Mouse (Mus musculus) limb, embryonic 11.5 days (tissue): Measurements from ENCODE around the gene Abhd12. TPM values are rescaled to one million over a fixed set of nuclear protein-coding genes. Genes with fewer than 3 reads are reported as not detected.

Experiments
- ATAC-seq: fragments of 200-750 bp; cut with Nextera tagmentation; 2 replicates; pipeline ENCODE4 v1.8.0; 2017; ENCODE audit warnings: low read depth; ENCODE audit not compliant: insufficient number of reproducible peaks, low FRiP score, low TSS enrichment
- DNase-seq: peaks from one replicate; pipeline ENCODE4 v3.0.0-alpha.2; 2015; ENCODE audit warnings: low spot score
- H3K27ac ChIP-seq: fragments of 300-500 bp; sonication (generic); replicated peaks from 2 replicates; pipeline ENCODE4 v1.5.1; 2014; ENCODE audit warnings: low read depth, mild to moderate bottlenecking, low read length
- H3K27me3 ChIP-seq: fragments of 300-500 bp; sonication (generic); 2 replicates; pipeline ENCODE4 v1.6.1; 2014; ENCODE audit warnings: mild to moderate bottlenecking, low read length, mixed read lengths; ENCODE audit not compliant: control insufficient read depth, insufficient read depth
- H3K36me3 ChIP-seq: fragments of 300-500 bp; sonication (generic); 2 replicates; pipeline ENCODE4 v1.6.1; 2014; ENCODE audit warnings: mild to moderate bottlenecking, low read length, moderate library complexity, mixed read lengths; ENCODE audit not compliant: control insufficient read depth, insufficient read depth
- H3K4me1 ChIP-seq: fragments of 300-500 bp; sonication (generic); 2 replicates; pipeline ENCODE4 v1.6.1; 2014; ENCODE audit warnings: low read length, mixed read lengths; ENCODE audit not compliant: control insufficient read depth, insufficient read depth
- H3K4me2 ChIP-seq: fragments of 300-500 bp; sonication (generic); 2 replicates; pipeline ENCODE4 v1.6.1; 2014; ENCODE audit warnings: low read depth, mild to moderate bottlenecking, moderate library complexity; ENCODE audit not compliant: severe bottlenecking
- H3K4me3 ChIP-seq: fragments of 300-500 bp; sonication (generic); 2 replicates; pipeline ENCODE4 v1.5.1; 2014; ENCODE audit warnings: low read depth, low read length
- H3K9ac ChIP-seq: fragments of 300-500 bp; sonication (generic); 2 replicates; pipeline ENCODE4 v1.6.1; 2014; ENCODE audit warnings: mild to moderate bottlenecking, low read length
- H3K9me3 ChIP-seq: fragments of 300-500 bp; sonication (generic); 2 replicates; pipeline ENCODE4 v1.6.1; 2016; ENCODE audit warnings: low read length; ENCODE audit not compliant: control insufficient read depth
- WGBS: fragments of 180-500 bp; shearing (Covaris S2); extraction: QIAGEN DNeasy Blood & Tissue Kit; methylation state at CpG from one replicate; pipeline ENCODE4 v1.1.7; 2014; 5-methylcytosine and 5-hydroxymethylcytosine counted together
- polyA plus RNA-seq: library from polyadenylated mRNA; unstranded; fragments of >200 nt; fragmentation: Nextera tagmentation; extraction: Ambion mirVana; gene quantifications from 2 replicates; pipeline ENCODE4 v1.2.1, GENCODE M21; 2014

The Abhd12 gene
- polyA plus RNA-seq, 1 experiment from 2014 or later: 50.1 TPM

- Histone ChIP-seq H3K27ac (no peak overlapping the region), H3K36me3 (0 out of 2 replicates have a peak, but pooled peaks cover 2% of the 10 kb centered on the region), H3K9ac (no peak overlapping the region), H3K4me1 (no peaks in the 10 kb centered on the region), H3K9me3 (no peaks in the 10 kb centered on the region), H3K4me3 (no peak overlapping the region), H3K4me2 (no peak overlapping the region), H3K27me3 (no peaks in the 10 kb centered on the region)
- 93% methylated on average over 1 of the region's 1 CpGs for WGBS
- DNase-seq (no peak), ATAC-seq (no peak)
Measured at GRCm38 (mm10) chr2:150803035-150803434, 101.5 kb downstream of the Abhd12 start.

- H3K27ac ChIP-seq: no peak overlapping the region
- no peaks in the 10 kb centered on the region for H3K4me1 ChIP-seq
- ATAC-seq: no peak
- H3K27me3 ChIP-seq: no peaks in the 10 kb centered on the region
- no peak overlapping the region for H3K4me3 ChIP-seq
- no peak overlapping the region for H3K9ac ChIP-seq
- H3K9me3 ChIP-seq: no peaks in the 10 kb centered on the region
- no peak for DNase-seq
- 0 out of 2 replicates have a peak, but pooled peaks cover 2% of the 10 kb centered on the region for H3K36me3 ChIP-seq
- WGBS: 78% methylated on average over 5 of the region's 5 CpGs
- H3K4me2 ChIP-seq: no peak overlapping the region
Measured at GRCm38 (mm10) chr2:150800616-150801015, 103.9 kb downstream of the Abhd12 start.

GRCm38 (mm10) chr2:150798084-150798483 lies 106.5 kb downstream of the Abhd12 start:
- Histone ChIP-seq H3K36me3 (no peaks in the 10 kb centered on the region), H3K27me3 (no peaks in the 10 kb centered on the region)
- ATAC-seq: no peak

GRCm38 (mm10) chr2:150793320-150793719 lies 111.2 kb downstream of the Abhd12 start:
- H3K4me1 ChIP-seq: 0 out of 2 replicates have a peak, but pooled peaks cover 2% of the 10 kb centered on the region
- no peak overlapping the region for H3K4me2 ChIP-seq
- no peak overlapping the region for H3K9ac ChIP-seq
- WGBS: 52% methylated on average over 4 of the region's 4 CpGs
- DNase-seq: no peak
- no peak overlapping the region for H3K4me3 ChIP-seq
- no peaks in the 10 kb centered on the region for H3K9me3 ChIP-seq
- H3K36me3 ChIP-seq: no peaks in the 10 kb centered on the region
- no peak overlapping the region for H3K27ac ChIP-seq
- no peak for ATAC-seq
- no peaks in the 10 kb centered on the region for H3K27me3 ChIP-seq

More at GRCm38 (mm10) chr2:150798084-150798483, 106.5 kb downstream of the Abhd12 start:
- Histone ChIP-seq H3K4me3 (no peak overlapping the region), H3K27ac (no peak overlapping the region), H3K9ac (no peak overlapping the region), H3K4me2 (no peak overlapping the region), H3K4me1 (no peaks in the 10 kb centered on the region), H3K9me3 (no peaks in the 10 kb centered on the region)
- WGBS: 89% methylated on average over 7 of the region's 7 CpGs
- no peak for DNase-seq

- DNase-seq (no peak), ATAC-seq (no peak)
- Histone ChIP-seq H3K4me3 (no peak overlapping the region), H3K9me3 (no peaks in the 10 kb centered on the region), H3K4me2 (no peak overlapping the region), H3K27ac (no peak overlapping the region), H3K4me1 (0 out of 2 replicates have a peak, but pooled peaks cover 5% of the 10 kb centered on the region), H3K9ac (no peak overlapping the region), H3K27me3 (no peaks in the 10 kb centered on the region), H3K36me3 (no peaks in the 10 kb centered on the region)
- WGBS: 78% methylated on average over 4 of the region's 4 CpGs
Measured at GRCm38 (mm10) chr2:150788768-150789550, 115.6 kb downstream of the Abhd12 start.

GRCm38 (mm10) chr2:150787234-150787771 lies 117.2 kb downstream of the Abhd12 start:
- no peaks in the 10 kb centered on the region for H3K36me3 ChIP-seq
- H3K4me1 ChIP-seq: 0 out of 2 replicates have a peak, but pooled peaks cover 5% of the 10 kb centered on the region
- H3K27ac ChIP-seq: no peak overlapping the region
- ATAC-seq (peak; percentile 52), DNase-seq (peak; percentile 52)
- H3K9ac ChIP-seq: peak overlapping the region; percentile 66
- WGBS: under 1% methylated on average over 23 of the region's 23 CpGs
- peak overlapping the region; percentile 79 for H3K4me2 ChIP-seq
- H3K27me3 ChIP-seq: no peaks in the 10 kb centered on the region
- H3K9me3 ChIP-seq: no peaks in the 10 kb centered on the region
- peak overlapping the region; percentile 86 for H3K4me3 ChIP-seq

- H3K36me3 ChIP-seq: no peaks in the 10 kb centered on the region
- DNase-seq (peak; percentile 85), ATAC-seq (peak; percentile 92)
- H3K4me2 ChIP-seq: peak within 1 kb of the TSS; percentile 79
- H3K9me3 ChIP-seq: no peaks in the 10 kb centered on the region
- 0 out of 2 replicates have a peak, but pooled peaks cover 5% of the 10 kb centered on the region for H3K4me1 ChIP-seq
- no peak within 1 kb of the TSS for H3K27ac ChIP-seq
- peak within 1 kb of the TSS; percentile 86 for H3K4me3 ChIP-seq
- 2% methylated on average over 58 of the region's 58 CpGs for WGBS
- H3K27me3 ChIP-seq: no peaks in the 10 kb centered on the region
- H3K9ac ChIP-seq: peak within 1 kb of the TSS; percentile 66
Measured at GRCm38 (mm10) chr2:150786251-150787180, 118.0 kb downstream of the Abhd12 start, which contains the start of gene Pygb. Pygb (plus strand) TSS chr2:150786735.

- ATAC-seq (no peak), DNase-seq (no peak)
- Histone ChIP-seq H3K9ac (no peak overlapping the region), H3K4me1 (0 out of 2 replicates have a peak, but pooled peaks cover 3% of the 10 kb centered on the region), H3K4me3 (no peak overlapping the region), H3K36me3 (no peaks in the 10 kb centered on the region), H3K9me3 (no peaks in the 10 kb centered on the region), H3K27ac (no peak overlapping the region), H3K27me3 (no peaks in the 10 kb centered on the region), H3K4me2 (no peak overlapping the region)
- WGBS: 84% methylated on average over 2 of the region's 2 CpGs
Measured at GRCm38 (mm10) chr2:150782801-150783200, 121.7 kb downstream of the Abhd12 start.
